In genomic region chr1:181289385-181290035, GRCm38 (mm10) we compare ENCODE assay signal across 23 mouse cellular contexts.
DNase-seq lines count a peak whose midpoint lies in the region; ATAC-seq and TF ChIP-seq lines count a peak whose summit lies in the region.
"Had no signal": no experiment of that assay in that cellular context is flagged by ENCODE, and none has a peak within 500 bp of the region (broad histone marks: within the 10 kb centered on the region; RNA-seq: fewer than 3 reads in every experiment).

No protein-coding gene starts in this region.

- DNase-seq in cerebellum, postnatal 10 days: peak; percentile 36 to 44
- no peak for DNase-seq in heart, adult 2 months
- peak; percentile 16 for DNase-seq in lung, embryonic 14.5 days
- no peak for DNase-seq in lung, adult 2 months
- peak; percentile 26 for DNase-seq in limb, embryonic 10.5 days (ENCODE audit: low spot score)
- no peak for DNase-seq in yolk sac, embryonic 10.5 days (ENCODE audit: low spot score)
- DNase-seq: adrenal gland, adult 8-10 months; cerebellum, adult 8-10 months; gastrocnemius, adult 2 months; heart, postnatal 4 days; kidney, postnatal 10 days; liver, embryonic 13.5 days; lung, postnatal 10 days; thymus, postnatal 14 days had no signal

- H3K79me2 ChIP-seq in heart, adult 2 months (replicated peaks; ENCODE audit: control insufficient read depth, insufficient read depth, low read length): no peaks in the 10 kb centered on the region

- no peak overlapping the region for H3K27ac ChIP-seq in heart, embryonic 14.5 days (replicated peaks in 1 of 2; ENCODE audit: control insufficient read depth in 1 of 2, insufficient read depth in 1 of 2, low read depth in 2 of 2, low read length in 2 of 2)
- H3K27ac ChIP-seq in heart, adult 2 months: no peak overlapping the region
- H3K27ac ChIP-seq in lung, embryonic 14.5 days (ENCODE audit: low read depth): no peak overlapping the region
- peak overlapping the region; percentile 66; the same call in 1 of the 2 replicates for H3K27ac ChIP-seq in limb, embryonic 10.5 days
- H3K27ac ChIP-seq: gastrocnemius, adult 2 months; heart, embryonic 15.5 days; left cerebral cortex, adult 2 months; liver, embryonic 13.5 days; neural tube, embryonic 15.5 days had no signal

- H3K36me3 ChIP-seq in heart, embryonic 14.5 days (ENCODE audit: control insufficient read depth, insufficient read depth, low read length): no peaks in the 10 kb centered on the region
- no peaks in the 10 kb centered on the region for H3K36me3 ChIP-seq in heart, adult 2 months (ENCODE audit: control insufficient read depth, insufficient read depth, low read length)
- no peaks in the 10 kb centered on the region for H3K36me3 ChIP-seq in lung, embryonic 14.5 days (ENCODE audit: insufficient read depth)
- H3K36me3 ChIP-seq in limb, embryonic 10.5 days: no peaks in the 10 kb centered on the region
- H3K36me3 ChIP-seq: heart, embryonic 15.5 days; liver, embryonic 13.5 days; neural tube, embryonic 15.5 days had no signal

- no peak for TF ChIP-seq POLR2A in heart, adult 2 months (IDR thresholded peaks at IDR 0.05; ENCODE audit: insufficient read depth, low read depth, low read length)
- no peak for TF ChIP-seq POLR2A in lung, adult 2 months (IDR thresholded peaks at IDR 0.05; ENCODE audit: borderline replicate concordance, extremely low read depth, low read depth, low read length)

- H3K9ac ChIP-seq in heart, embryonic 14.5 days (ENCODE audit: low read length): no peak overlapping the region
- H3K9ac ChIP-seq in heart, adult 2 months (ENCODE audit: low read depth, low read length): no peak overlapping the region
- H3K9ac ChIP-seq in lung, embryonic 14.5 days: no peak overlapping the region
- H3K9ac ChIP-seq: heart, embryonic 15.5 days; liver, embryonic 13.5 days; neural tube, embryonic 15.5 days had no signal

- intact Hi-C loops in heart, adult 2 months (cut with DNase I): no loop called here

- WGBS in heart, embryonic 14.5 days: 35% methylated on average over 13 of the region's 13 CpGs
- 59% methylated on average over 13 of the region's 13 CpGs for WGBS in heart, adult 2 months
- 37% methylated on average over 13 of the region's 13 CpGs for WGBS in lung, embryonic 14.5 days
- 49% methylated on average over 13 of the region's 13 CpGs for WGBS in lung, adult 2 months
- WGBS in limb, embryonic 10.5 days: 88% methylated on average over 13 of the region's 13 CpGs

- H3K4me1 ChIP-seq in heart, embryonic 14.5 days (ENCODE audit: control insufficient read depth in 2 of 2, insufficient read depth in 2 of 2, low read length in 2 of 2): peaks cover 5 to 7% of the 10 kb centered on the region in 2 experiments; a peak in 2 of 4 replicates
- H3K4me1 ChIP-seq in heart, adult 2 months (ENCODE audit: control insufficient read depth, insufficient read depth, low read length): no peaks in the 10 kb centered on the region
- H3K4me1 ChIP-seq in lung, embryonic 14.5 days (ENCODE audit: insufficient read depth): no peaks in the 10 kb centered on the region
- no peaks in the 10 kb centered on the region for H3K4me1 ChIP-seq in lung, adult 2 months (ENCODE audit: control insufficient read depth, insufficient read depth, low read length)
- peaks cover 13% of the 10 kb centered on the region; the same call in 1 of the 2 replicates for H3K4me1 ChIP-seq in limb, embryonic 10.5 days
- H3K4me1 ChIP-seq: neural tube, embryonic 15.5 days had no signal

- TF ChIP-seq EP300 in heart, adult 2 months (IDR thresholded peaks at IDR 0.05; ENCODE audit: insufficient read depth, low read depth, low read length): no peak

- peak overlapping the region; percentile 18; the same call in 1 of the 2 replicates for H3K4me2 ChIP-seq in heart, embryonic 14.5 days (ENCODE audit: low read length)
- no peak overlapping the region for H3K4me2 ChIP-seq in lung, embryonic 14.5 days
- H3K4me2 ChIP-seq: heart, embryonic 15.5 days; liver, embryonic 13.5 days; midbrain, embryonic 11.5 days; neural tube, embryonic 15.5 days had no signal

- no peak overlapping the region for H3K4me3 ChIP-seq in heart, embryonic 14.5 days (ENCODE audit: control insufficient read depth in 1 of 2, insufficient read depth in 1 of 2, low read depth in 1 of 2, low read length in 2 of 2)
- no peak overlapping the region for H3K4me3 ChIP-seq in heart, adult 2 months
- H3K4me3 ChIP-seq in lung, embryonic 14.5 days (ENCODE audit: low read depth, low read length): no peak overlapping the region
- H3K4me3 ChIP-seq in lung, adult 2 months (replicated peaks; ENCODE audit: extremely low read depth, low read depth, low read length): no peak overlapping the region
- no peak overlapping the region for H3K4me3 ChIP-seq in limb, embryonic 10.5 days
- H3K4me3 ChIP-seq: gastrocnemius, adult 2 months; heart, embryonic 15.5 days; left cerebral cortex, adult 2 months; liver, embryonic 13.5 days; neural tube, embryonic 15.5 days had no signal

- no peak for ATAC-seq in cerebellum, adult (ENCODE audit: insufficient number of reproducible peaks, low FRiP score, low TSS enrichment)
- no peak for ATAC-seq in heart, embryonic 14.5 days (ENCODE audit: insufficient number of reproducible peaks, insufficient read depth, low FRiP score, low read depth)
- ATAC-seq in lung, embryonic 14.5 days (ENCODE audit: insufficient read depth): no peak
- ATAC-seq: activated CD4-positive, CD25-positive, alpha-beta regulatory T cell, adult 4 months; hindbrain, embryonic 16.5 days; intestine, embryonic 16.5 days had no signal

- no peaks in the 10 kb centered on the region for H3K27me3 ChIP-seq in heart, embryonic 14.5 days (ENCODE audit: control insufficient read depth, insufficient read depth, low read length)
- H3K27me3 ChIP-seq in heart, adult 2 months (ENCODE audit: control insufficient read depth, insufficient read depth, low read length): peaks cover 2% of the 10 kb centered on the region; the same call in 1 of the 2 replicates
- no peaks in the 10 kb centered on the region for H3K27me3 ChIP-seq in lung, embryonic 14.5 days (ENCODE audit: insufficient read depth, low read length)
- H3K27me3 ChIP-seq in limb, embryonic 10.5 days (ENCODE audit: low read depth, poor library complexity, severe bottlenecking): no peaks in the 10 kb centered on the region
- H3K27me3 ChIP-seq: heart, embryonic 15.5 days; neural tube, embryonic 15.5 days had no signal

- TF ChIP-seq CTCF in heart, adult 2 months (IDR thresholded peaks at IDR 0.05): no peak
- TF ChIP-seq CTCF in lung, embryonic 14.5 days (IDR thresholded peaks at IDR 0.05; ENCODE audit: low read depth): no peak
- TF ChIP-seq CTCF in lung, adult 2 months (IDR thresholded peaks at IDR 0.05; ENCODE audit: insufficient read depth, low read length): no peak

- H3K9me3 ChIP-seq in heart, embryonic 14.5 days (ENCODE audit: control insufficient read depth, low read length): no peaks in the 10 kb centered on the region
- no peaks in the 10 kb centered on the region for H3K9me3 ChIP-seq in lung, embryonic 14.5 days (ENCODE audit: low read depth, low read length)
- no peaks in the 10 kb centered on the region for H3K9me3 ChIP-seq in limb, embryonic 10.5 days (replicated peaks)
- H3K9me3 ChIP-seq: heart, embryonic 15.5 days; liver, embryonic 13.5 days; neural tube, embryonic 15.5 days had no signal

Comparison
In these comparisons a context has a peak if more than half of its experiments do, and no peak if none do; other contexts are left out.
1. DNase-seq: peak in cerebellum, postnatal 10 days (2 of 2), lung, embryonic 14.5 days (single experiment) and limb, embryonic 10.5 days (single experiment); none in heart, adult 2 months (0 of 2), lung, adult 2 months (single experiment) and yolk sac, embryonic 10.5 days (single experiment).